Mouse (Mus musculus): Measurements from ENCODE around the gene Ddrgk1. TPM values are rescaled to one million over a fixed set of nuclear protein-coding genes. Genes with fewer than 3 reads are reported as not detected.

Gene Ddrgk1
- polyA plus RNA-seq, 1 experiment from 2014 or later, result 65.7 TPM

- WGBS, result 0% methylated on average over 21 of the region's 25 CpGs
- Histone ChIP-seq H3K4me3 (ENCODE audit: low read length) (peak within 1 kb of the TSS; percentile 97), H3K27ac (ENCODE audit: low read length) (peak within 1 kb of the TSS; percentile 64)
Observed at GRCm38 (mm10) chr2:130629839-130630203, 34.6 kb downstream of the Ddrgk1 start, which contains the start of the genes Fastkd5 and Ubox5. Fastkd5 (minus strand) TSS chr2:130630027. Ubox5 (minus strand) TSS chr2:130630038.

GRCm38 (mm10) chr2:130629080-130629838 lies 35.2 kb downstream of the Ddrgk1 start:
- Histone ChIP-seq H3K27ac (ENCODE audit: low read length) (peak overlapping the region; percentile 64), H3K36me3 (ENCODE audit: control insufficient read depth, insufficient read depth, low read length) (peaks cover 8% of the 10 kb centered on the region), H3K9ac (ENCODE audit: low read length) (peak overlapping the region; percentile 96), H3K4me2 (ENCODE audit: low read depth, low read length) (peak overlapping the region; percentile 89), H3K4me3 (ENCODE audit: low read length) (peak overlapping the region; percentile 97), H3K27me3 (ENCODE audit: control insufficient read depth, insufficient read depth, low read depth, low read length) (peaks cover 8% of the 10 kb centered on the region), H3K9me3 (ENCODE audit: control insufficient read depth, low read length) (no peaks in the 10 kb centered on the region), H3K4me1 (replicated peaks; ENCODE audit: control insufficient read depth, insufficient read depth, low read length) (peaks cover 7% of the 10 kb centered on the region)
- ATAC-seq (ENCODE audit: low read depth), result peak; percentile 62
- WGBS, result under 1% methylated on average over 37 of the region's 37 CpGs

More at GRCm38 (mm10) chr2:130629839-130630203, 34.6 kb downstream of the Ddrgk1 start, which contains the start of the genes Fastkd5 and Ubox5:
- Histone ChIP-seq H3K4me2 (ENCODE audit: low read depth, low read length) (peak within 1 kb of the TSS; percentile 89), H3K36me3 (ENCODE audit: control insufficient read depth, insufficient read depth, low read length) (peaks cover 8% of the 10 kb centered on the region), H3K4me1 (replicated peaks; ENCODE audit: control insufficient read depth, insufficient read depth, low read length) (peaks cover 13% of the 10 kb centered on the region), H3K9ac (ENCODE audit: low read length) (peak within 1 kb of the TSS; percentile 96), H3K27me3 (ENCODE audit: control insufficient read depth, insufficient read depth, low read depth, low read length) (peaks cover 14% of the 10 kb centered on the region), H3K9me3 (ENCODE audit: control insufficient read depth, low read length) (no peaks in the 10 kb centered on the region)
- peak; percentile 88 for ATAC-seq (ENCODE audit: low read depth)

- peaks cover 6% of the 10 kb centered on the region for H3K4me1 ChIP-seq (replicated peaks; ENCODE audit: control insufficient read depth, insufficient read depth, low read length)
- H3K9me3 ChIP-seq (ENCODE audit: control insufficient read depth, low read length), result no peaks in the 10 kb centered on the region
- no peaks in the 10 kb centered on the region; the same call in 1 of the 2 replicates for H3K27me3 ChIP-seq (ENCODE audit: control insufficient read depth, insufficient read depth, low read depth, low read length)
- no peak overlapping the region for H3K27ac ChIP-seq (ENCODE audit: low read length)
- H3K9ac ChIP-seq (ENCODE audit: low read length), result no peak overlapping the region
- ATAC-seq (ENCODE audit: low read depth), result no peak
- H3K36me3 ChIP-seq (ENCODE audit: control insufficient read depth, insufficient read depth, low read length), result peaks cover 8% of the 10 kb centered on the region
- WGBS, result 52% methylated on average over 3 of the region's 3 CpGs
- H3K4me3 ChIP-seq (ENCODE audit: low read length), result no peak overlapping the region
- H3K4me2 ChIP-seq (ENCODE audit: low read depth, low read length), result peak overlapping the region; percentile 89
Observed at GRCm38 (mm10) chr2:130628424-130628823, 36.0 kb downstream of the Ddrgk1 start.

GRCm38 (mm10) chr2:130618972-130619371 lies 45.5 kb downstream of the Ddrgk1 start:
- Histone ChIP-seq H3K9me3 (ENCODE audit: control insufficient read depth, low read length) (no peaks in the 10 kb centered on the region), H3K4me1 (replicated peaks; ENCODE audit: control insufficient read depth, insufficient read depth, low read length) (no peaks in the 10 kb centered on the region), H3K4me3 (ENCODE audit: low read length) (no peak overlapping the region), H3K4me2 (ENCODE audit: low read depth, low read length) (no peak overlapping the region), H3K9ac (ENCODE audit: low read length) (no peak overlapping the region), H3K27ac (ENCODE audit: low read length) (no peak overlapping the region), H3K36me3 (ENCODE audit: control insufficient read depth, insufficient read depth, low read length) (peaks cover 26% of the 10 kb centered on the region), H3K27me3 (ENCODE audit: control insufficient read depth, insufficient read depth, low read depth, low read length) (no peaks in the 10 kb centered on the region)
- WGBS, result 91% methylated on average over 7 of the region's 7 CpGs
- ATAC-seq (ENCODE audit: low read depth), result no peak

- no peak overlapping the region for H3K9ac ChIP-seq (ENCODE audit: low read length)
- no peak overlapping the region for H3K4me2 ChIP-seq (ENCODE audit: low read depth, low read length)
- peaks cover 22% of the 10 kb centered on the region for H3K36me3 ChIP-seq (ENCODE audit: control insufficient read depth, insufficient read depth, low read length)
- no peaks in the 10 kb centered on the region for H3K4me1 ChIP-seq (replicated peaks; ENCODE audit: control insufficient read depth, insufficient read depth, low read length)
- 66% methylated on average over 3 of the region's 3 CpGs for WGBS
- H3K27me3 ChIP-seq (ENCODE audit: control insufficient read depth, insufficient read depth, low read depth, low read length), result no peaks in the 10 kb centered on the region
- no peaks in the 10 kb centered on the region for H3K9me3 ChIP-seq (ENCODE audit: control insufficient read depth, low read length)
- no peak overlapping the region for H3K4me3 ChIP-seq (ENCODE audit: low read length)
- ATAC-seq (ENCODE audit: low read depth), result no peak
- no peak overlapping the region for H3K27ac ChIP-seq (ENCODE audit: low read length)
Observed at GRCm38 (mm10) chr2:130613091-130613490, 51.4 kb downstream of the Ddrgk1 start.

Other genes with a start within 250 kb of the Ddrgk1 start
- 84.3 and 84.5 TPM in 2 replicates for gene Vps16, start 240.3 kb downstream of the Ddrgk1 start, polyA plus RNA-seq (2015; fragmentation: Nextera tagmentation; extraction: Ambion mirVana)
- gene Pced1a, start 240.0 kb downstream of the Ddrgk1 start, polyA plus RNA-seq (2015; fragmentation: Nextera tagmentation; extraction: Ambion mirVana), result 14.4 TPM in 2 replicates
- gene Ptpra, start 214.4 kb downstream of the Ddrgk1 start, polyA plus RNA-seq (2015; fragmentation: Nextera tagmentation; extraction: Ambion mirVana), result 68.0 and 68.3 TPM in 2 replicates
- 71.8 and 78.7 TPM in 2 replicates for gene Mrps26, start 100.9 kb downstream of the Ddrgk1 start, polyA plus RNA-seq (2015; fragmentation: Nextera tagmentation; extraction: Ambion mirVana)
- gene Oxt, start 88.5 kb downstream of the Ddrgk1 start, polyA plus RNA-seq (2015; fragmentation: Nextera tagmentation; extraction: Ambion mirVana), result not detected in 2 replicates
- not detected in 2 replicates for gene Avp, start 82.1 kb downstream of the Ddrgk1 start, polyA plus RNA-seq (2015; fragmentation: Nextera tagmentation; extraction: Ambion mirVana)
- 15.4 and 16.6 TPM in 2 replicates for gene Fastkd5, start 34.6 kb downstream of the Ddrgk1 start, polyA plus RNA-seq (2015; fragmentation: Nextera tagmentation; extraction: Ambion mirVana)
- gene Ubox5, start 34.6 kb downstream of the Ddrgk1 start, polyA plus RNA-seq (2015; fragmentation: Nextera tagmentation; extraction: Ambion mirVana), result 9.0 and 10.8 TPM in 2 replicates
- 2.6 and 3.1 TPM in 2 replicates for gene Lzts3, start 21.9 kb downstream of the Ddrgk1 start, polyA plus RNA-seq (2015; fragmentation: Nextera tagmentation; extraction: Ambion mirVana)
- gene Itpa, start 3.0 kb upstream of the Ddrgk1 start, polyA plus RNA-seq (2015; fragmentation: Nextera tagmentation; extraction: Ambion mirVana), result 91.6 and 95.9 TPM in 2 replicates
- gene Slc4a11, start 32.9 kb upstream of the Ddrgk1 start, polyA plus RNA-seq (2015; fragmentation: Nextera tagmentation; extraction: Ambion mirVana), result 0.53 and 0.88 TPM in 2 replicates
- 29.3 and 30.8 TPM in 2 replicates for gene 4930402H24Rik, start 241.7 kb upstream of the Ddrgk1 start, polyA plus RNA-seq (2015; fragmentation: Nextera tagmentation; extraction: Ambion mirVana)
- 5.0 and 5.8 TPM in 2 replicates for gene Atrn, start 241.8 kb upstream of the Ddrgk1 start, polyA plus RNA-seq (2015; fragmentation: Nextera tagmentation; extraction: Ambion mirVana)